Mouse (Mus musculus): ENCODE measurements around the gene Plcd3.

Plcd3 gene

DNA sequence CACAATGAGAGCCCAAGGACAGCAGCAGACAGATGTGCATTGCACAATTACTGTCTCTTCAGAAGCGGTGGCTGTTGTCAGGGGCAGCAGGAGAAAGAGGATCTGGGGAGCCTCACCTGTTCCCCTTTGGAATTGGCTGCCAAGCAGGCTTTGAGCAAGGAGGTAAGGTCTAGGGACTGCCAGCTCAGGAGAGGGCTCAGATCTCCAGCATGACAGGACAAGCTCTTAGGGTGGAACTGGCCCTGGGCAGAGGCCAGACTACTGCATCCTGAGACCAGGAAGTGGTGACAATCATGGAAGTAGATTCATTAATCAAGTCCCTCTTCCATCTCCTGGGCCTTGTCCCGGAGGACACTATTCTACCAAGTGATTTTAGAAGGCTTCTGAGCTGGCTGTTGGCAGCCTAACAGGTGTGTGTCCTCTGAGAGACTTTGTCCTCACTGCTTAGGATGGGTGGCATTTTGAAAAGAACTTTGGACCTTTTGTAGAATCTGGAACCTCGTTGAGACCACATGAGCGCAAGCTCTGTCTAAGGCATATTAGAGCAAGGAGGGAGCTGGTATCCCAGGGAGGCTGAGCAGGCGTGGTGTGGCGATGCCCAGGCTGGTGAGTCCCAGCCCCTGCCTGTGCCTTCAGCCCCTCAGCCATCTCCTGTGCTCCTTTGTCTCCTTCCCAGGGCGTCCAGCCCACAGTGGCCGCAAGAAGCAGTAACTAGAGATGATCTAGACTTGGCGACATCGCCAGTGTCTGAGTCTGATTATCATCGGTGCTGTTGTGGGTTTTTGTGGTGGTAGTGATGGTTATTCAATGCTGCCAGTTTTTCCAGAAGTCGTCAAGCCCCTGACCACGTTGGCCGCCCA, 35.0 kb downstream of the Plcd3 start:
- DNase-seq (ENCODE audit: low spot score in 2 of 2): no peak

DNA sequence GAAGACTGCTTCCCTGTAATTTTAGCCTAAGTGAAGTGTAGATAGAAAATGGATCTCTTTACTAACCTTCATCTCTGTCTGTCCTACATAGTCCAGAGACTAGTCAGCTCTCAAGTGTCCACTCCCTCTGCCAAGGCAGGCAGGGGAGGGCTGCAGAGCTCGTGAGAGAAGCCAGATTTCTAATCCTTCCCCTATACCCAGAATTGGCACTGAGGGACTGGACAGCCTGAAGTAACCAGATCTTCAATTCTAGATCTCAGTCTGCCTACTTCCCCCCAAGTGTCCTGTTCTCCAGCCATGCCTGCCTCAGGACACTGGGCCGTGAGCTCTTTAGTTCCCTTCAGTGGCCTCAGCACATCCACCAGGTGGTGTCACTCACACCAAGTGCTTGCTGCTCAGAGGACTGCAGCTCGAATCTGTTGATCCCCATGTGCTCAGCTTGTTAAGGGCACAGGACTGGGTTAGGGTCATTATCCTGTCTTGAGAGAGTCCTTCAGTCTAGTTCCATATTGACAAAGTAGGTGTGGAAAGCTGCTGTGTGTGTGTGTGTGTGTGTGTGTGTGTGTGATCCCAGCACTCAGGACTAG, 42.9 kb downstream of the Plcd3 start:
- no peak for DNase-seq (ENCODE audit: low spot score in 2 of 2)

DNA sequence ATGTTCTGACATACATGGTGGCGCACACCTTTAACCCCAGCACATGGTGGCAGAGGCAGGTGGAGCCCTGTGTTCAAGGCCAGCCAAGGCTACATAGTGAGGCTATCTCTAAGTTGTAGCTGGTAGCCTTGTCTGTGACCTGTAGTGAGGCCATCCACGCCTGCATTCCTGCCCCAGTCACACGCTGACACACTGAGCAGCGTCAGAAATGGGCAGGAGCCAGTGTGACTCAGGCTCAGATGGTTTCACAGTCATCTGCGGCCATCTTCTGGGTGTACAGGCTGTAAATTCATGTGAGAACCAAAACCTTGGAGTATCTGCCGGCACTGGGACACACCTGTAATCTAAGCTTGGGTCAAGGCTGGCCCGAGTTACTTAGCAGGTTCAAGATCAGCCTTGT, 44.8 kb downstream of the Plcd3 start:
- no peak for DNase-seq (ENCODE audit: low spot score in 2 of 2)

- peak; percentile 49 to 61 for DNase-seq (ENCODE audit: low spot score in 2 of 2)
These were observed 46.7 kb downstream of the Plcd3 start for GRCm38 (mm10) chr11:103054798-103055197.

DNA sequence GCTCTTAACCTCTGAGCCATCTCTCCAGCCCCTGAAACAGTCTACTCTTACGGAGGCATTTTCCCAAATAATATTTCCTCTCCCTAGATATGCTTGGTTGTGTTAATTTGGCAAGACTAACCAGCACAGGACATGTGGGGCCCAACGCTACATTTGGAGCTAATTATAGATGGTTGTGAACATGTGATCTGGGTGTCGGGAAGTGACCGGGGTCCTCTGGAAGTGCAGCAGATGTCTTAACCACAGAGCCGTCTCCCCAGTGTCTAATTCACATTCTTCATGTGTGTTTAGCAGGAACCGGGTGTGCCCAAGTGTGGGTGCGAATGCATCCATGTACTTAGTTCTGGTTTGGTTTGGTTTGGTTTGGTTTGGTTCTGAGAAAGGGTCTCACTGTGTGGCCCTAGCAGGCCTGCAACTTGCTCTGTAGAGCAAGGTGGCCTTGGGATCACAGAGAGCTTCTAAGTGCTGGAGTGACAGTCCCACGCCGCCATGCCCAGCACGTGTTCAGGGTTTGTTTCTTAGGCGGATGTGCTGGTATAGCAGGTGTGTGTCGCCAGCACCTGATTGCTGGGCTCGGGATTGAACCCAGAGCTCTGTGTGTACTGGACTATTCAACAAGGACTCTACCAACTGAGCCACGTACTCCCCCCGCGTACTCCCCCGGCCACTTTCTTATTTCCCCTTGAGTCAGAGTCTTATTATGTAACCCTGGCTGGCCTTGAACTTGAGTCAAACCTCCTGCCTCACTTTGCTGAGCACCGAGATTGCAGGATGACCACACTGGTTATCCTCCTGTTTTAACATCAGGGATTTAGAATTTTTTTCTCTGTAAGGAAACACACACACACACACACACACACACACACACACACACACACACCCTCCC, 48.0 kb downstream of the Plcd3 start:
- DNase-seq (ENCODE audit: low spot score in 2 of 2): no peak

DNA sequence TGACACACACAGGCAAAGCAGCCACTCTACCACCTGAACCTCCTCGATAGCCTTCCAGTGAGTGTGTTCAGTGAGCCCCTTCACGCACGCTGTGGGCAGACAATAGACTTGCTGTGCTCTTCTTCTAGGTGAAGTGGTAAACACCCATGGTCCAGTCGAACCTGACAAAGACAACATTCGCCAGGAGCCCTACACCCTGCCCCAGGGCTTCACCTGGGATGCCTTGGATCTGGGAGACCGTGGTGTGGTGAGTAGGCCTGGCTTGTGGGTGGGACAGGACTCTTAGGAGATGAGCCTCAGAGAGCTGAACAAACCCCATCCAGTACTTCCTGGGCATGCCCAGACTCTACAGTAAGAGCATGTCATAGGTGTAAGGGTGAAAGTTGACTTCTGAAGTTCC, 49.4 kb downstream of the Plcd3 start:
- no peak for DNase-seq (ENCODE audit: low spot score in 2 of 2)

DNA sequence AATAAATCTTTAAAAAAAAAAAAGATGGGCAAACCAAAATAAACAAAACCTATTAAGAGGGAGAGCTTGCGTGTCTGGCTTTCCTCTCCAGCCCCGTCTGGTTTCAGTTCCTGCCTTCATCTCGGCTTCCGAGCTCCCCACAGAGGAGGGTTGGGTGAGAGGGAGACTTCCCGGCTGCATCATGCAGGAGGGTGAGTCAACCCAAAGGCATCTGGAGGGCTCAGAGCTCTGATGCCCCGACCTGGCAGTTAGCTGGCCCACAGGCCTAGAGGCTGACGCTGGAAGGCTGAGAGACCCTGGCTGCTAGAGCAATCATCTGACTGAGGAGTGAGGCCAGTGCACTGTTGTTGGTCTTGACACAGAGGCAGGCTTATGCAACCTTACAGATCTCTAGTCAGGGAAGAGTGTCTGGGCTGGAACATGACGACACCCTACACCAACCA, 50.2 kb downstream of the Plcd3 start:
- DNase-seq (ENCODE audit: low spot score in 2 of 2): peak in 1 of 2 experiments; percentile 28

- DNase-seq (ENCODE audit: low spot score in 2 of 2): no peak
These were observed 51.3 kb downstream of the Plcd3 start for GRCm38 (mm10) chr11:103050153-103050552.

GRCm38 (mm10) chr11:103049611-103050010, 51.8 kb downstream of the Plcd3 start:
- DNase-seq (ENCODE audit: low spot score in 2 of 2): no peak

DNA sequence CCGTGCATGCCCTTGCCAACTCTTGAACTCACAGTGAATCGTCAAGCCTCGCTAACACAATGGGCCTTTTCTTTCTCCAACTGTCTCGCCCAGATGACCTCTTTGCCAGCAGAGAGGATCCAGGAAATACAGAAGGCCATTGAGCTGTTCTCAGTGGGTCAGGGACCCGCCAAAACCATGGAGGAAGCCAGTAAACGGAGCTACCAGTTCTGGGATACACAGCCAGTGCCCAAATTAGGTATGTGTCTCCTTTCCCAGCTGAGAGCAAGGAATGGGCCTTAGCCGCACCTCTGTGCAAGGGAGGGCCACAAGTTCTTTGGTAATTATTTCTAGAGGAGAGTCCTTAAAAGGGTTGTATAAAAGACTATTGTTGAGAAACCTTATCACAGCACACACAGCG, 55.2 kb downstream of the Plcd3 start:
- DNase-seq (ENCODE audit: low spot score in 2 of 2): no peak

GRCm38 (mm10) chr11:103043982-103044381, 57.5 kb downstream of the Plcd3 start:
- no peak for DNase-seq (ENCODE audit: low spot score in 2 of 2)

- no peak for DNase-seq (ENCODE audit: low spot score in 2 of 2)
These were observed 58.6 kb downstream of the Plcd3 start for GRCm38 (mm10) chr11:103042828-103043227.

DNA sequence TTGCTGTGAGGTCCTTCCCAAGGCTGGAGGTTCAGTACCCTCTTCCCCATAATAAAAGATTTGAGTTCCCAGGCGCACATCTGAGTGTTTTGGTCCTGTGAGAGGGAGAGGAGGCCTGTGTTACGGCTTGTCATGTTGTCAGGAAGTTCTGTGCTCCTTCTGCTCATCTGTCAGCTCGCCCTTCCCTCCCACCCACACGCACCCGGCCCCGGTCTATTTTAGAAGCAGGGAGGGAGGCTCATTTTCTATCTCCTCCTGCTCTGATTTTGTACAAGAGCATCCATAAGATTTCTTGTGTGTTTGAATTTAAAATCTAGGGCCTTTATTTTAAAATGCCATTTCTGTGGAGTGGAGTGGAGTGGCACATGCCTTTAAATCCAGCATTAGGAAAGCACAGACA, 63.4 kb downstream of the Plcd3 start:
- DNase-seq (ENCODE audit: low spot score in 2 of 2): no peak

GRCm38 (mm10) chr11:103036881-103037465, 64.5 kb downstream of the Plcd3 start:
- DNase-seq (ENCODE audit: low spot score in 2 of 2): no peak

- no peak for DNase-seq (ENCODE audit: low spot score in 2 of 2)
These were observed 66.5 kb downstream of the Plcd3 start for GRCm38 (mm10) chr11:103035007-103035406.

DNA sequence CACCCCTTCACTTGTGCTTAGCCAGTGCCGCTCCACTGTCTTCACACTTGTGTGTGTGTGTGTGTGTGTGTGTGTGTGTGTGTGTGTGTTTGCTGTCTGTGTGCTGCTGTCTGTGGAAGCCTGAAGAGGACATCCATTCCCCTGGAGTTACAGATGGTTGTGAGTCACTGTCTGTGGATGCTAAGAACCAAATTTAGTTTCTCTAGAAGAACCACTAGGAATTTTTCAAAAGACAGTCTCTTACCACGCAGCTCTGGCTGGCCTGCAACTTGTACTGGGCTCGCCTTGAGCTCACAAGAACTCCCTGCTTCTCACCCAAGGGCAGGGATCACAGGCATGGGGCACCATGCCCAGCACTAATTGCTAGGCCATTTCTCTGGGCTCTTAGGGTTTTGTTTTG, 68.4 kb downstream of the Plcd3 start:
- no peak for DNase-seq (ENCODE audit: low spot score in 2 of 2)

GRCm38 (mm10) chr11:103028176-103028891, 73.1 kb downstream of the Plcd3 start, which contains the start of the genes Nmt1 and Dcakd:
Gene Nmt1, plus strand, starts transcription at chr11:103028190.
Gene Dcakd, minus strand, starts transcription at chr11:103028333.
- peak; percentile 96 for DNase-seq (ENCODE audit: low spot score in 2 of 2)

DNA sequence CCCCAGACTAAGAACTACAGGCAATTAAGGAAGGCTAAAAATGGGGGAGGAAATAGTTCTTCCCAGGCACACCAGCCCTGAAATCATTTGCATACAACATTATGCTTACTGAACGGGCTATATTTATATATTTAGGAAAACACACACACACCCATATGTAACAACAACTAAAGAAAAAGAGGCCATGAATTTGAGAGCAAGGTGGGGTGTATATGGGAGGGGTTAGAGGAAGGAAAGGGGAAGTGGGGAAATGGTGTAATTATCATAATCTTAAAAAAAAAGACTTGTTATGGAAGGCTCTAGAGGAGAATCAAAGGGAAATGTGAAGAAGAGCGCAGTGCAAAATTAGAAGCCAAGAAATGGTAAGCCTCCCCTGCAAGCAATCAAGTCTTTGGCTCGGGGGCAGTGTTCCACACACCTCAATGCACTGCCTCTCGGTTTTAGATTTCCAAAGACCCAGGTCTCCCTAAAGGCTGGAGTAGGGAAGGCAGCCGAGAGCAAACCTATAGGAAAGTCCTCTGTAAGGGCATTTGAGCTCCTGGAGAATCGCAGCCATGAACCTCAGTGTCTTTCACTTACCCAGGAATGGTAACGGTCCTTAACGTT, 73.8 kb downstream of the Plcd3 start:
- no peak for DNase-seq (ENCODE audit: low spot score in 2 of 2)

DNA sequence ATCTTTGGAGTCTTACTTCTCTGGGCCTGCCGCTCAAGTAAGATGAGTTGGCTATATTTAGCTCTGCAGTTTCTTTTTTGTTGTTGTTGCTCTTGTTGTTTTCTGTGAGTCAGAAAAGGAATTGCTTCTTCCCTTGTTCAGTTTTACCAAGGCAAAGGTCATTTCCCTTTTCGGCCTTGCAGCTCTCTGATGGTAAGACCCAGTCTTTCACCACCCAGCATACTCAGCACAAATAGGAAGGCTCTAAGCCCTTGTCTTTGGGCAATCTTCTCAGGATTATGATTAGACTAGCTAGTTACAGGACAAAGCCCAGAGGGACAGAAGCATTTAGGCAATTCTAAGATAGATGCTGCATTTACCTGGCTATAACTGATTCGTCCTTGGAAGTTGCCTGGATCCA, 74.6 kb downstream of the Plcd3 start:
- no peak for DNase-seq (ENCODE audit: low spot score in 2 of 2)

DNA sequence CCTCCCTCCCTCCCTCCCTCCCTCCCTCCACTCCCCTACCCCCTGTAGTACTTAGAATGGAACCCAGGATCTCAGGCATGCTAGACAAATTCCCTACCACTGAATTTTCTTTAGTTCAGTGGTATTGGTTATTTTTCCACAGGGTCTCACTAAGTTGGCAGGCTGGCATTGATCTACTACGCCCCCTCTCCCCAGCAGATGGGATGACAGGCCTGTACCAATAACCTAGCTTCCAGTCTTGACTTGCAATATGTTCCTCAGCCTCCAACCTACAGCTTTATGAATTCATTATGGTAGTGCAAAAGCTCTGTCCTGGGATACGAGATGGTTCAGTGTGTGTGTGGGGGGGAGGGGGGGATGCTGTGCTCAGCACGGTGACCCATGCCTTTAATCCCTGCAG, 77.5 kb downstream of the Plcd3 start:
- DNase-seq (ENCODE audit: low spot score in 2 of 2): no peak

Measured in spleen, postnatal 36 days (tissue).